ENCODE assay signal across 21 mouse cellular contexts in genomic region chr8:125917013-125917412, GRCm38 (mm10). TPM values are rescaled to one million over a fixed set of nuclear protein-coding genes. Genes with fewer than 3 reads are reported as not detected.
A peak's percentile ranks its signal among the peaks of the same experiment; 100 is the strongest.
DNase-seq lines count a peak whose midpoint lies in the region; ATAC-seq and TF ChIP-seq lines count a peak whose summit lies in the region.
"Had no signal": no experiment of that assay in that cellular context is flagged by ENCODE, and none has a peak within 500 bp of the region (broad histone marks: within the 10 kb centered on the region; RNA-seq: fewer than 3 reads in every experiment).

No protein-coding gene starts in this region.

- no peaks in the 10 kb centered on the region for H3K36me3 ChIP-seq in intestine, embryonic 16.5 days (ENCODE audit: control insufficient read depth, insufficient read depth, low read length)
- no peaks in the 10 kb centered on the region for H3K36me3 ChIP-seq in thymus, adult 2 months (ENCODE audit: control insufficient read depth, insufficient read depth, low read length)
- H3K36me3 ChIP-seq: embryonic facial prominence, embryonic 13.5 days; heart, embryonic 12.5 days; hindbrain, embryonic 13.5 days; neural tube, embryonic 15.5 days had no signal

- ATAC-seq in intestine, embryonic 16.5 days = peak; percentile 75
- ATAC-seq: forebrain, postnatal 0 days; midbrain, embryonic 16.5 days had no signal

- H3K4me1 ChIP-seq in lung, adult 2 months (ENCODE audit: control insufficient read depth, insufficient read depth, low read length) = no peaks in the 10 kb centered on the region
- H3K4me1 ChIP-seq in intestine, embryonic 16.5 days (ENCODE audit: control insufficient read depth, insufficient read depth, low read length) = peaks cover 35% of the 10 kb centered on the region
- 0 out of 2 replicates have a peak, but pooled peaks cover 2% of the 10 kb centered on the region for H3K4me1 ChIP-seq in thymus, adult 2 months (replicated peaks; ENCODE audit: control insufficient read depth, insufficient read depth, low read length)

- 37% methylated on average over 10 of the region's 10 CpGs for WGBS in lung, adult 2 months
- 40% methylated on average over 10 of the region's 10 CpGs for WGBS in intestine, embryonic 16.5 days
- WGBS in thymus, adult 2 months = 65% methylated on average over 10 of the region's 10 CpGs

- no peaks in the 10 kb centered on the region for H3K9me3 ChIP-seq in intestine, embryonic 16.5 days (ENCODE audit: control insufficient read depth, low read length)
- H3K9me3 ChIP-seq: embryonic facial prominence, embryonic 13.5 days; heart, embryonic 12.5 days; hindbrain, embryonic 13.5 days; neural tube, embryonic 15.5 days had no signal

- H3K4me2 ChIP-seq in intestine, embryonic 16.5 days (ENCODE audit: low read depth, low read length) = no peak overlapping the region
- H3K4me2 ChIP-seq: embryonic facial prominence, embryonic 13.5 days; heart, embryonic 12.5 days; hindbrain, embryonic 13.5 days; neural tube, embryonic 15.5 days had no signal

- DNase-seq in lung, adult 18-20 months = peak; percentile 53 to 74
- DNase-seq in lung, adult 2 months = no peak
- peak; percentile 70 for DNase-seq in lung, postnatal 25 days (ENCODE audit: low spot score)
- DNase-seq in heart, postnatal 4 days = no peak
- no peak for DNase-seq in thymus, adult 2 months
- DNase-seq in gastrocnemius, postnatal 4 days (ENCODE audit: low spot score in 2 of 2) = no peak
- DNase-seq: cerebellum, adult 9-11 months; forebrain, postnatal 0 days; heart, postnatal 14 days; kidney, adult 11 months; right cerebral cortex, postnatal 4 days; thymus, adult 18-20 months had no signal

- TF ChIP-seq POLR2A in lung, adult 2 months (IDR thresholded peaks at IDR 0.05; ENCODE audit: borderline replicate concordance, extremely low read depth, low read depth, low read length) = no peak
- no peak for TF ChIP-seq POLR2A in thymus, adult 2 months (IDR thresholded peaks at IDR 0.05; ENCODE audit: control insufficient read depth, extremely low read depth, insufficient read depth, low read length, poor library complexity)

- H3K4me3 ChIP-seq in lung, adult 2 months (replicated peaks; ENCODE audit: extremely low read depth, low read depth, low read length) = no peak overlapping the region
- H3K4me3 ChIP-seq in intestine, embryonic 16.5 days (ENCODE audit: low read length) = no peak overlapping the region
- no peak overlapping the region for H3K4me3 ChIP-seq in thymus, adult 2 months (ENCODE audit: control insufficient read depth, insufficient read depth, low read length)
- H3K4me3 ChIP-seq: embryonic facial prominence, embryonic 13.5 days; heart, embryonic 12.5 days; hindbrain, embryonic 13.5 days; neural tube, embryonic 15.5 days had no signal

- no peak overlapping the region for H3K9ac ChIP-seq in intestine, embryonic 16.5 days (ENCODE audit: low read depth, low read length)
- H3K9ac ChIP-seq: embryonic facial prominence, embryonic 13.5 days; forebrain, postnatal 0 days; heart, embryonic 12.5 days; hindbrain, embryonic 13.5 days; neural tube, embryonic 15.5 days had no signal

- no peak for TF ChIP-seq CTCF in lung, adult 2 months (IDR thresholded peaks at IDR 0.05; ENCODE audit: insufficient read depth, low read length)
- TF ChIP-seq CTCF in thymus, adult 2 months (IDR thresholded peaks at IDR 0.05; ENCODE audit: borderline replicate concordance, control insufficient read depth, extremely low read depth, insufficient read depth, low read length, poor library complexity) = no peak

- H3K27me3 ChIP-seq in intestine, embryonic 16.5 days (replicated peaks; ENCODE audit: control insufficient read depth, insufficient read depth, low read length) = peaks cover 2% of the 10 kb centered on the region; the same call in 1 of the 2 replicates
- no peaks in the 10 kb centered on the region; the same call in 1 of the 2 replicates for H3K27me3 ChIP-seq in thymus, adult 2 months (ENCODE audit: control insufficient read depth, insufficient read depth, low read length)

- peak overlapping the region; percentile 60 for H3K27ac ChIP-seq in intestine, embryonic 16.5 days (ENCODE audit: low read length)
- no peak overlapping the region for H3K27ac ChIP-seq in thymus, adult 2 months (ENCODE audit: control insufficient read depth, insufficient read depth, low read length)
- H3K27ac ChIP-seq: embryonic facial prominence, embryonic 13.5 days; hindbrain, embryonic 13.5 days; kidney, postnatal 0 days; neural tube, embryonic 15.5 days had no signal

RNA-seq across cellular contexts. Expression of gene Map3k21, which starts 6.8 kb away (rescaled TPM):
- 1.3 TPM in 2 replicates for polyA plus RNA-seq in lung, adult 2 months (2012; rRNA removed)
- polyA plus RNA-seq in intestine, embryonic 16.5 days (2015; fragmentation: Nextera tagmentation; extraction: Ambion mirVana) = 2.8 and 3.8 TPM in 2 replicates
- total RNA-seq in heart, postnatal 4 days (2021) = under 1 TPM; 0.36 TPM
- 0.03 TPM in 2 replicates for polyA plus RNA-seq in thymus, adult 2 months (2012; rRNA removed)
- under 1 TPM; 0.16 to 0.22 TPM for total RNA-seq in gastrocnemius, postnatal 4 days (2021)
- total RNA-seq: CH12.LX; granulocyte monocyte progenitor cell, adult 5-6 weeks had no signal

RNA-seq across cellular contexts. Expression of gene Pcnx2, which starts 18.9 kb away (rescaled TPM):
- 1.8 and 2.1 TPM in 2 replicates for polyA plus RNA-seq in lung, adult 2 months (2012; rRNA removed)
- 0.10 TPM in 2 replicates for polyA plus RNA-seq in intestine, embryonic 16.5 days (2015; fragmentation: Nextera tagmentation; extraction: Ambion mirVana)
- total RNA-seq in heart, postnatal 4 days (2021) = under 1 TPM; 0.38 to 0.41 TPM
- 0.19 and 0.34 TPM in 2 replicates for polyA plus RNA-seq in thymus, adult 2 months (2012; rRNA removed)
- under 1 TPM; 0.59 to 0.88 TPM for total RNA-seq in gastrocnemius, postnatal 4 days (2021)
- total RNA-seq: CH12.LX; granulocyte monocyte progenitor cell, adult 5-6 weeks had no signal

Comparison
In these comparisons a context has a peak if more than half of its experiments do, and no peak if none do; other contexts are left out.
1. DNase-seq: peak in lung, adult 18-20 months (2 of 2) and lung, postnatal 25 days (single experiment); none in lung, adult 2 months (single experiment), heart, postnatal 4 days (single experiment), thymus, adult 2 months (single experiment) and gastrocnemius, postnatal 4 days (0 of 2).